Mouse (Mus musculus): ENCODE results near the gene Gm21969. TPM values are rescaled to one million over a fixed set of nuclear protein-coding genes. Genes with fewer than 3 reads are reported as not detected.

Gm21969 gene
- polyA plus RNA-seq, 1 experiment from 2014 or later: not detected

DNA sequence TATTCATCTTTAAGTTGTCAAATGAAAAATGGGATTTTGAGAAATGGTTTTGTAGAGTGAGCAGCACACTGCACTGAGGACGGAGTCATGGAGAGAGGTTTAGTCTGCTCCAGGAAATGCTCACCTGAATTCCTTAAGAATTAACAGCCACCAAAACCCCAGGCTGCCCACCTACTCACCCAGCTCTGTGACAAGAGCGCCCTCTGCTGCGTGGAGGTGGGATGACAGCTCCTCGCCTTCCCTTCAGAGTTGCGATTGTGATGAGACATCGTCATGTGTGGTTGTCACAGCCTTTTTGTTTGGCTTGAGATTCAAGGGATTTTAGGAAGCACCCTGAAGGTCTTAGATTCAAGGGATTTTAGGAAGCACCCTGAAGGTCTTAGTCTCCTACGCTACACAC lies 33.4 kb downstream of the Gm21969 start:
- no peaks in the 10 kb centered on the region for H3K9me3 ChIP-seq (replicated peaks)
- H3K4me1 ChIP-seq (replicated peaks): peaks cover 8% of the 10 kb centered on the region
- H3K27me3 ChIP-seq (replicated peaks): peaks cover 21% of the 10 kb centered on the region
- 0 out of 2 replicates have a peak, but pooled peaks cover 3% of the 10 kb centered on the region for H3K36me3 ChIP-seq
- H3K4me2 ChIP-seq: no peak overlapping the region
- no peak overlapping the region for H3K4me3 ChIP-seq
- 28% methylated on average over 7 of the region's 7 CpGs for WGBS
- H3K27ac ChIP-seq (ENCODE audit: poor library complexity, severe bottlenecking): no peak overlapping the region
- no peak for ATAC-seq (ENCODE audit: insufficient number of reproducible peaks, low FRiP score)
- no peak overlapping the region for H3K9ac ChIP-seq

DNA sequence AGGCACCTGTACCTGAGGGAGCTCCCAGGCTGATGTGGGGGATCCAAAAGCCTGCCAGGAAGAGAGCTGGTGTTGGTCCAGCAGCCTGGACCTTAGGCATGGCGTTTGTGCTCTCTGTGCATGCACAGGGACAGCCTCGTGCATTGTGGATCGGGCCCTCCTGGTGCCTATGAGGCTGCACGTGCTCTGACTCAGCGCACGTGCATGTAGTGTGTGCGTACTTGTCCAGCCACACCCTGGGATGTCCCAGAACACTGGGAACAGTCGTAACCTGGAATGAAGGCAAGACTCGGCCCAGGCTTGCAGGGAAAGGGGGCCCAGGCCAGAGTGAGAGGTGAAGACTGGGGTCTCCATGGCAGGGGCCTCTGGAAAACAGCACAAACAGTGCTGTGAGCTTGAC lies 34.9 kb downstream of the Gm21969 start:
- 84% methylated on average over 9 of the region's 9 CpGs for WGBS

DNA sequence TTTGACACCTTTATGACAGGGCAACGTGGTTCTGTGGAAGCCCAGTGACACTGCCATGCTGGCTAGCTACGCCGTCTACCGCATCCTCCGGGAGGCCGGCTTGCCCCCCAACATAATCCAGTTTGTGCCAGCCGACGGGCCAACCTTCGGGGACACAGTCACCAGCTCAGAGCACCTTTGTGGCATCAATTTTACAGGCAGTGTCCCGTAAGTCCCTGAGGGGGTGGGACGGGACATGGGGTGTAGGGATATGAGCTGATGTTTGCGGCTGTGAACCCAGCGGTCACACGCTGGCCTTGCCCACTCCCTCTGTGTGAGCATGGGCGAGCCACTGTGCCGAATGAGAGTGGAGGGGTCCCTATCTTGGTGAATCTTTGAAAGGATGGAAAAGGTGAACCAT lies 35.4 kb downstream of the Gm21969 start:
- H3K36me3 ChIP-seq: 0 out of 2 replicates have a peak, but pooled peaks cover 3% of the 10 kb centered on the region
- WGBS: 89% methylated on average over 16 of the region's 16 CpGs
- H3K27ac ChIP-seq (ENCODE audit: poor library complexity, severe bottlenecking): no peak overlapping the region
- peaks cover 36% of the 10 kb centered on the region for H3K27me3 ChIP-seq (replicated peaks)
- no peak for ATAC-seq (ENCODE audit: insufficient number of reproducible peaks, low FRiP score)
- peaks cover 17% of the 10 kb centered on the region for H3K4me1 ChIP-seq (replicated peaks)
- H3K4me2 ChIP-seq: no peak overlapping the region
- no peak overlapping the region for H3K9ac ChIP-seq
- H3K4me3 ChIP-seq: no peak overlapping the region
- no peaks in the 10 kb centered on the region for H3K9me3 ChIP-seq (replicated peaks)

More for the DNA sequence above, 34.9 kb downstream of the Gm21969 start:
- ATAC-seq (ENCODE audit: insufficient number of reproducible peaks, low FRiP score): no peak
- H3K36me3 ChIP-seq: 0 out of 2 replicates have a peak, but pooled peaks cover 3% of the 10 kb centered on the region
- H3K27ac ChIP-seq (ENCODE audit: poor library complexity, severe bottlenecking): no peak overlapping the region
- H3K9me3 ChIP-seq (replicated peaks): no peaks in the 10 kb centered on the region
- H3K4me2 ChIP-seq: no peak overlapping the region
- H3K4me3 ChIP-seq: no peak overlapping the region
- peaks cover 30% of the 10 kb centered on the region for H3K27me3 ChIP-seq (replicated peaks)
- H3K4me1 ChIP-seq (replicated peaks): peaks cover 17% of the 10 kb centered on the region
- no peak overlapping the region for H3K9ac ChIP-seq

- Histone ChIP-seq H3K4me3 (no peak overlapping the region), H3K9ac (no peak overlapping the region)
- 64% methylated on average over 12 of the region's 12 CpGs for WGBS
Measured at GRCm38 (mm10) chr4:139639801-139640200, 36.8 kb downstream of the Gm21969 start.

GRCm38 (mm10) chr4:139640333-139640732 lies 37.3 kb downstream of the Gm21969 start:
- 65% methylated on average over 12 of the region's 12 CpGs for WGBS
- Histone ChIP-seq H3K27me3 (replicated peaks) (peaks cover 44% of the 10 kb centered on the region), H3K4me3 (no peak overlapping the region), H3K27ac (ENCODE audit: poor library complexity, severe bottlenecking) (no peak overlapping the region), H3K9ac (no peak overlapping the region), H3K9me3 (replicated peaks) (no peaks in the 10 kb centered on the region), H3K4me1 (replicated peaks) (peaks cover 17% of the 10 kb centered on the region), H3K4me2 (no peak overlapping the region), H3K36me3 (0 out of 2 replicates have a peak, but pooled peaks cover 3% of the 10 kb centered on the region)
- no peak for ATAC-seq (ENCODE audit: insufficient number of reproducible peaks, low FRiP score)

More at GRCm38 (mm10) chr4:139639801-139640200, 36.8 kb downstream of the Gm21969 start:
- no peak for ATAC-seq (ENCODE audit: insufficient number of reproducible peaks, low FRiP score)
- Histone ChIP-seq H3K27me3 (replicated peaks) (peaks cover 44% of the 10 kb centered on the region), H3K9me3 (replicated peaks) (no peaks in the 10 kb centered on the region), H3K4me1 (replicated peaks) (peaks cover 17% of the 10 kb centered on the region), H3K4me2 (no peak overlapping the region), H3K36me3 (0 out of 2 replicates have a peak, but pooled peaks cover 3% of the 10 kb centered on the region), H3K27ac (ENCODE audit: poor library complexity, severe bottlenecking) (no peak overlapping the region)

DNA sequence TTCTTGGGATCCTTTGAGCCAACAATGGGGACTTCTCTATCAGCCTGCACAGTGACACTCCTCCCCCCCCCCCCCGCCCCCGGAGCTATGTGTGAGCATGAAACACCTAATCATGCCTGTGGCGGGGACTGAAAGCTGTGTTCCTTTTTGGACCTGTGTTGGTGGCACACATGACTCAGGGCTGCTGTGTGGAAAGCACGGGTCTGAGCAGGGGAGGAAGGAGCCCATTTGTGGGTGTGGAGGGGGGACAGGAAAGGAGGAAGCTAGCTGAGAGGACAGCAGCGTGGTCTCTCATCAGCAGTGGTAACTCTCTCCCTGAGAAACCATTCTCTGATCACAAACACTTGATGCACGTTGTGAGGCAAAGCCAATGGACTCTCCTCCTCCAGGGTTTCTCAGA lies 37.8 kb downstream of the Gm21969 start:
- H3K27me3 ChIP-seq (replicated peaks): peaks cover 44% of the 10 kb centered on the region
- no peak overlapping the region for H3K27ac ChIP-seq (ENCODE audit: poor library complexity, severe bottlenecking)
- no peak overlapping the region for H3K4me3 ChIP-seq
- H3K36me3 ChIP-seq: 0 out of 2 replicates have a peak, but pooled peaks cover 3% of the 10 kb centered on the region
- WGBS: 52% methylated on average over 6 of the region's 6 CpGs
- no peak for ATAC-seq (ENCODE audit: insufficient number of reproducible peaks, low FRiP score)
- no peaks in the 10 kb centered on the region for H3K9me3 ChIP-seq (replicated peaks)
- no peak overlapping the region for H3K9ac ChIP-seq
- H3K4me1 ChIP-seq (replicated peaks): peaks cover 17% of the 10 kb centered on the region
- H3K4me2 ChIP-seq: no peak overlapping the region

DNA sequence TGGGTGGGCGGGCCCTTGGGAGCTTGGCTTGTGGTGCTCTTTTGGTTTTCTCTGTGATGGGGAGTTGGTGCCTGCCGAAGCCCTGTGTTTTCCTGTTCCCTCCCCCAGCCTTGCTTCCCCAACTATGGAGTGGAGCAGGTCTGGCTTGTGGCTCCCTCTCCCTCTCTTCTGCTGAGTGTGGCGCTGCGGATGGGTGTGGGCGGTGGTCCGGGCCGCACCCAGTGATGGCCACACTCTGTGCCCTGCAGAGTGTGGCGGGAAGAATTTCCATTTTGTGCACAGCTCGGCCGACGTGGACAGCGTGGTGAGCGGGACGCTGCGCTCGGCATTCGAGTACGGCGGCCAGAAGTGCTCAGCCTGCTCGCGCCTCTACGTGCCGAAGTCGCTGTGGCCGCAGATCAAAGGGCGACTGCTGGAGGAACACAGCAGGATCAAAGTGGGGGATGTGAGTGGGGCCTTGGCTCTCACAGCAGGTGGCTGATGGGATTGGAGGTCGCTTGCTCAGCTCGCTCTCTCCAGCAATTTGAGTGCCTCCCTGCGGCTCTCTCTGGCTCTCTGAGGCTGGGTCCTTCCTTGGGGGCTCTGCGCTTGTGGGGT lies 38.9 kb downstream of the Gm21969 start:
- peak; percentile 33; the same call in 1 of the 2 replicates for ATAC-seq (ENCODE audit: insufficient number of reproducible peaks, low FRiP score)
- peaks cover 44% of the 10 kb centered on the region for H3K27me3 ChIP-seq (replicated peaks)
- H3K9me3 ChIP-seq (replicated peaks): peaks cover 2% of the 10 kb centered on the region
- H3K4me1 ChIP-seq (replicated peaks): peaks cover 17% of the 10 kb centered on the region
- WGBS: 2% methylated on average over 29 of the region's 30 CpGs
- no peak overlapping the region for H3K27ac ChIP-seq (ENCODE audit: poor library complexity, severe bottlenecking)
- H3K4me2 ChIP-seq: peak overlapping the region; percentile 72
- peaks cover 8% of the 10 kb centered on the region; the same call in 1 of the 2 replicates for H3K36me3 ChIP-seq
- H3K9ac ChIP-seq: peak overlapping the region; percentile 58
- peak overlapping the region; percentile 41 for H3K4me3 ChIP-seq

DNA sequence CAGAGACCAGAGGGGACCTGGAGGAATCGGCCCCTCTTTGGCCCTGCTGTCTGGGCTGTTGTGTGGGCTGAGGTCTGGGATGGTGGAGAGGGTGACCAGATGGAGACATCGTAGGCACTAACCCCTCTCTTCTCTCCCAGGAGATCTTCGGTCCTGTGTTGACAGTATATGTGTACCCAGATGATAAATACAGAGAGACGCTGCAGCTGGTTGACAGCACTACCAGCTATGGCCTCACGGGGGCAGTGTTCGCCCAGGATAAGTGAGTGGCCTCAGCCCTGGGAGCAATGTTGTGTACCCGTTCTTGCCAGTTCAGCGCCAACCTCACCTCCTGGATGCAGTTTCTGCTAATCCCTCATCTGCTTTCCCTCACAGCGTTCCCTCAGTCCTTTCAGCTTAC lies 41.0 kb downstream of the Gm21969 start:
- no peak overlapping the region for H3K4me2 ChIP-seq
- WGBS: 12% methylated on average over 9 of the region's 9 CpGs
- ATAC-seq (ENCODE audit: insufficient number of reproducible peaks, low FRiP score): no peak
- H3K9ac ChIP-seq: no peak overlapping the region
- peaks cover 36% of the 10 kb centered on the region for H3K27me3 ChIP-seq (replicated peaks)
- H3K27ac ChIP-seq (ENCODE audit: poor library complexity, severe bottlenecking): no peak overlapping the region
- peaks cover 4% of the 10 kb centered on the region for H3K9me3 ChIP-seq (replicated peaks)
- peaks cover 17% of the 10 kb centered on the region for H3K4me1 ChIP-seq (replicated peaks)
- H3K36me3 ChIP-seq: peaks cover 15% of the 10 kb centered on the region; the same call in 1 of the 2 replicates
- no peak overlapping the region for H3K4me3 ChIP-seq

DNA sequence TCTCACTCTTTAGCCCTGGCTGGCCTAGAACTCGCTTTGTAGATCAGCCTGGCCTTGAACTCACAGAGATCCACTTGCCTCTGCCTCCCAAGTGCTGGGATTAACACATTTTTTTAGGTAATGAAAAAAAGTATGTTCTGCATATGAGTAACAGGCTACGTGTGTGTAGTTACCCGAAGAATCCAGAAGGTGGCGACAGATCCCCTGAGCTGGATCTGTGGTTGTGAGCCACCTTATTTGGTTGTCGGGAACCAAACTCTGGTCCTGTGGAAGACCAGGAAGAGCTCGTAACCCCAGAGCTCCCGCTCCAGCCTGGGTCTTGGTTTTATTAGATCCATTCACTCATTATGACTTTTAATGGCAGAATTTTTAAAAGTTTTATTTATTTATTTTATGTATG lies 43.9 kb downstream of the Gm21969 start:
- WGBS: 74% methylated on average over 7 of the region's 7 CpGs
- H3K27ac ChIP-seq (ENCODE audit: poor library complexity, severe bottlenecking): no peak overlapping the region
- H3K36me3 ChIP-seq: peaks cover 16% of the 10 kb centered on the region; the same call in 1 of the 2 replicates
- H3K9ac ChIP-seq: no peak overlapping the region
- no peak overlapping the region for H3K4me3 ChIP-seq
- H3K4me1 ChIP-seq (replicated peaks): peaks cover 7% of the 10 kb centered on the region
- ATAC-seq (ENCODE audit: insufficient number of reproducible peaks, low FRiP score): no peak
- peaks cover 23% of the 10 kb centered on the region for H3K27me3 ChIP-seq (replicated peaks)
- H3K4me2 ChIP-seq: no peak overlapping the region
- H3K9me3 ChIP-seq (replicated peaks): peaks cover 4% of the 10 kb centered on the region

DNA sequence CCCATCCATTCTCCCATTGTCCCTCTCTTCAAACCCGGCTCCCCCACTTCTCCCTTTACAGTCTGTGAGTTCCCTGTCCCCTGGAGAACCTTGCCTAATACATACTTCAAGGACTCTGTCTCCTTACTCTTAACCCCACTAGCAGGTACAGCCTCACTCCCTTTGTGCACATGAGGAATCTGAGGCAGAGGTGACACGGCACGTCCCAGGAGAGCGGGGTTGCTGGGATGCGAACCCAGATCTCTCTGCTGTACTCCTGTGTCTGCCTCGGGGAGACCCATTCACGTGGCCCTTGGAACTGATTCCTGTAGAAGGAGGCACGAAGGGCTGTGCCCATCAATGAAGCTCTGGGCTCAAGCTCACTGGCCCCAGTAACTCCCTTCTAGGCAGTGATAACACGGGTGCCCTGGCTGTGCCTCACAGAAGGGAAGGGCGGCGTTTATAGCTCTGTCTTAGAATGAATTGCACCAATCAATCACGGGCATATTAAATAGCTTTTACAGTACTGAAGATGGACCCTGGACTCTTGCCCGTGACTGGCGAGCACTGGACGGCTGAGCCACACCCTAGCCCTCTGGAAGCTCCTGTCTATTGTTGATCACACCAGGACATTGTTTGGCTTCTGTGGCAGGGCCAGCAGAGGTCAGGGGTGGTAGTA lies 47.2 kb downstream of the Gm21969 start:
- Histone ChIP-seq H3K4me2 (no peak overlapping the region), H3K27ac (ENCODE audit: poor library complexity, severe bottlenecking) (no peak overlapping the region), H3K36me3 (peaks cover 16% of the 10 kb centered on the region; the same call in 1 of the 2 replicates), H3K9ac (no peak overlapping the region), H3K4me3 (no peak overlapping the region), H3K4me1 (replicated peaks) (no peaks in the 10 kb centered on the region), H3K9me3 (replicated peaks) (peaks cover 4% of the 10 kb centered on the region), H3K27me3 (replicated peaks) (0 out of 2 replicates have a peak, but pooled peaks cover 9% of the 10 kb centered on the region)
- no peak for ATAC-seq (ENCODE audit: insufficient number of reproducible peaks, low FRiP score)
- WGBS: 82% methylated on average over 15 of the region's 15 CpGs

GRCm38 (mm10) chr4:139650907-139651306 lies 47.9 kb downstream of the Gm21969 start:
- 71% methylated on average over 11 of the region's 11 CpGs for WGBS
- peaks cover 4% of the 10 kb centered on the region for H3K9me3 ChIP-seq (replicated peaks)
- no peak for ATAC-seq (ENCODE audit: insufficient number of reproducible peaks, low FRiP score)

More at GRCm38 (mm10) chr4:139650907-139651306, 47.9 kb downstream of the Gm21969 start:
- no peak overlapping the region for H3K9ac ChIP-seq
- H3K27me3 ChIP-seq (replicated peaks): 0 out of 2 replicates have a peak, but pooled peaks cover 9% of the 10 kb centered on the region
- H3K4me2 ChIP-seq: no peak overlapping the region
- H3K4me1 ChIP-seq (replicated peaks): no peaks in the 10 kb centered on the region
- H3K36me3 ChIP-seq: peaks cover 16% of the 10 kb centered on the region; the same call in 1 of the 2 replicates
- no peak overlapping the region for H3K27ac ChIP-seq (ENCODE audit: poor library complexity, severe bottlenecking)
- H3K4me3 ChIP-seq: no peak overlapping the region
